Mouse (Mus musculus): ENCODE results near the gene Adgrv1. TPM values are rescaled to one million over a fixed set of nuclear protein-coding genes. Genes with fewer than 3 reads are reported as not detected.

The Adgrv1 gene
- total RNA-seq (2023), result 0.53 TPM

DNA sequence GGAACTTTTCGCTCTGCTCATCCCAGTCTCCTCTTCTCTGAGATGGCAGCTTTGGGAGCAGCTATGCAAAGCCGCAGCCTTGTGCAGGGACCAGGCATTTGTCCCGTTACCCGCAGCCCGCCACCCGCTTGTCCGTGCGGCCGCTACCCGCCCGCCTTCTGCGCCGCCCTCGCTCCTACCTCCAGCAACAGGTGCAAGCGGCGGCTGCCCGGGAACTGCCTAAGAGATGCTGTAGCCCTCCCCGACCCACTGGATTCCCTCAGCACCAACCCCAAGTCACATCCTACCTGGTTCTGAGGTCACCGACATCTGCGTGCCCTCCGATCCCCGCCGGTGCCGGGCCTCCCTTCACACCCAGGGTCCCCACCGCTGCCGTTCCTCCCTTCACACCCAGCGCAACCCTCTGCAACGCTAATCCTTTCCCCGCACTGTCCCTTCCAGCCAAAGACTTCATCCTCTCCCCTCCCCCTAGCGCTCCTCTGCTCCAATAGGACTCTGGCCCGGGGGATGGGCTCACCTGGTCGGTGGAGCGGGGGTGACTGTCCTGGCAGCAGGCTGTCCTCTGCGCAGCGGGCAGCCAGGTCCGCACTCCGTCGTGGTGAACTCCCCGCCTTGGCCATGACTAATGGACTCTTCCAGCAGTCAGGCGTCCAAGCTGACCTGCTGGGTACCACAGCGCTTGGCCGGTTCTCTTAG, at the start of gene Adgrv1:
Gene Adgrv1 (minus strand): TSS at position 435 of the 696 bp plus-strand sequence.

DNA sequence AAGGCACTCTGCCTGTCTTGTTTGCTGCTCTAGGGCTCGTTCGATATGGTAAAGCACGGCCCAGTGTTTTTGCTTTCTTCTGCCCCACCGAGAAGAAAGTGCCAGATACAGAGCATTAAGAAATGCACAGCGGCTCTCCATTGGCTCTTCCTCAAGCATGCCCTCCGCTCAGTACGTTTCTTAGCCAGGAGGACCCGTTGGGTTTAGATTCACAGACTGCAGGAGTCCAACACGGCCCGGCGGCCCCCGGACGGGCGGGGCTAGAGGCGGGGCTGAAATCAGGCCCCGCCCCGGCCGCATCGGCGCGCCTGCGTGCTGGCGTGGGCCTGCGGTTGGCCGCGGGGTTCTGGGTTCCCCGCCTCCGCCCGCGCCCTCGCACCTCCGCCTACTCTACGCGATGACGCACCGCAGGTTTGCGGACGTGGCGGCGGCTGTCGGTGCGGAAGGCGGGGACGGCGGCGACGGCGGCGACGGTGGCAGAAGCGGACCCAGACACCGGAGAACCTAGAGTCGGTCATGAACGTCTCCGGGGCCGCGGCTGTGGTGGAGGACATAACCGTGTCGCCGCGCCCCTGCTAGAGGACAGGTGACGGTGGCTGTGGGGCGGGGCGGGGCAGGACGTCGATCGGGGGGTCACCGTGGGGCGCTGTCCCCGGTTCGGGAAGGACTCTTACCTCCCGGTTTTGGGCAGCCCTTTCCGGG, 24.5 kb upstream of the Adgrv1 start, which contains the start of gene Lysmd3:
Gene Lysmd3 (plus strand): TSS at position 313 of the 702 bp plus-strand sequence.

Other genes starting within 250 kb of the Adgrv1 start
- gene Lysmd3, start 24.5 kb upstream of the Adgrv1 start, total RNA-seq (2023), result 52.9 TPM
- gene Polr3g, start 77.9 kb upstream of the Adgrv1 start, total RNA-seq (2023), result 16.0 TPM
- 5.2 TPM for gene Mblac2, start 78.2 kb upstream of the Adgrv1 start, total RNA-seq (2023)
- 69.8 TPM for gene Cetn3, start 149.9 kb upstream of the Adgrv1 start, total RNA-seq (2023)